Comparison of ENCODE assay signal across 8 mouse cellular contexts in genomic region chr11:97842001-97842400, GRCm38 (mm10). TPM values are rescaled to one million over a fixed set of nuclear protein-coding genes. Genes with fewer than 3 reads are reported as not detected.
DNase-seq lines count a peak whose midpoint lies in the region; ATAC-seq and TF ChIP-seq lines count a peak whose summit lies in the region.

No protein-coding gene starts in this region.

- peaks cover 14% of the 10 kb centered on the region; the same call in 1 of the 2 replicates for H3K4me1 ChIP-seq in lung, embryonic 15.5 days
- H3K4me1 ChIP-seq in embryonic facial prominence, embryonic 10.5 days: peaks cover 26% of the 10 kb centered on the region
- no peaks in the 10 kb centered on the region for H3K4me1 ChIP-seq in hindbrain, postnatal 0 days (ENCODE audit: insufficient read depth, low read length)
- H3K4me1 ChIP-seq in neural tube, embryonic 15.5 days: peaks cover 19% of the 10 kb centered on the region

- no peaks in the 10 kb centered on the region for H3K27me3 ChIP-seq in lung, embryonic 15.5 days
- H3K27me3 ChIP-seq in embryonic facial prominence, embryonic 10.5 days (replicated peaks; ENCODE audit: low read depth, poor library complexity, severe bottlenecking): no peaks in the 10 kb centered on the region
- no peaks in the 10 kb centered on the region for H3K27me3 ChIP-seq in hindbrain, postnatal 0 days (ENCODE audit: insufficient read depth, low read length)
- no peaks in the 10 kb centered on the region for H3K27me3 ChIP-seq in neural tube, embryonic 15.5 days (replicated peaks)

- no peak for DNase-seq in lung, postnatal 10 days
- DNase-seq in embryonic facial prominence, embryonic 10.5 days (ENCODE audit: low spot score): no peak
- peak; percentile 35 for DNase-seq in hindbrain, postnatal 0 days (ENCODE audit: low spot score)
- no peak for DNase-seq in spleen, postnatal 36 days (ENCODE audit: low spot score in 2 of 2)
- DNase-seq in adrenal gland, adult 2 months: no peak
- no peak for DNase-seq in thymus, postnatal 14 days

- 0 out of 2 replicates have a peak overlapping the region, but pooled peaks have one; percentile 12 for H3K27ac ChIP-seq in lung, embryonic 15.5 days
- peak overlapping the region; percentile 90 for H3K27ac ChIP-seq in embryonic facial prominence, embryonic 10.5 days (replicated peaks)
- H3K27ac ChIP-seq in hindbrain, postnatal 0 days: peak overlapping the region; percentile 92
- H3K27ac ChIP-seq in neural tube, embryonic 15.5 days (replicated peaks): peak overlapping the region; percentile 94

- TF ChIP-seq CTCF in hindbrain, postnatal 0 days (IDR thresholded peaks at IDR 0.05; ENCODE audit: low read depth): peak; percentile 54

- H3K9me3 ChIP-seq in lung, embryonic 15.5 days: no peaks in the 10 kb centered on the region
- no peaks in the 10 kb centered on the region for H3K9me3 ChIP-seq in embryonic facial prominence, embryonic 10.5 days
- no peaks in the 10 kb centered on the region for H3K9me3 ChIP-seq in hindbrain, postnatal 0 days (ENCODE audit: low read length)
- no peaks in the 10 kb centered on the region for H3K9me3 ChIP-seq in neural tube, embryonic 15.5 days (replicated peaks)

- peaks cover 12% of the 10 kb centered on the region for H3K36me3 ChIP-seq in lung, embryonic 15.5 days
- H3K36me3 ChIP-seq in embryonic facial prominence, embryonic 10.5 days (replicated peaks): peaks cover 18% of the 10 kb centered on the region
- H3K36me3 ChIP-seq in hindbrain, postnatal 0 days (ENCODE audit: insufficient read depth, low read length): 0 out of 2 replicates have a peak, but pooled peaks cover 7% of the 10 kb centered on the region
- H3K36me3 ChIP-seq in neural tube, embryonic 15.5 days: peaks cover 8% of the 10 kb centered on the region

- no peak for ATAC-seq in lung, embryonic 15.5 days (ENCODE audit: borderline replicate concordance, extremely low read depth, low FRiP score, low TSS enrichment)
- ATAC-seq in hindbrain, postnatal 0 days: no peak
- no peak for ATAC-seq in neural tube, embryonic 15.5 days (ENCODE audit: low FRiP score)

- no peak overlapping the region for H3K9ac ChIP-seq in lung, embryonic 15.5 days
- H3K9ac ChIP-seq in hindbrain, postnatal 0 days (replicated peaks; ENCODE audit: low read length): peak overlapping the region; percentile 64
- peak overlapping the region; percentile 51 for H3K9ac ChIP-seq in neural tube, embryonic 15.5 days (replicated peaks)

- peak overlapping the region; percentile 57 for H3K4me2 ChIP-seq in lung, embryonic 15.5 days
- H3K4me2 ChIP-seq in hindbrain, postnatal 0 days (ENCODE audit: low read depth, low read length): peak overlapping the region; percentile 69
- peak overlapping the region; percentile 71 for H3K4me2 ChIP-seq in neural tube, embryonic 15.5 days

- H3K4me3 ChIP-seq in lung, embryonic 15.5 days: no peak overlapping the region
- peak overlapping the region; percentile 70 for H3K4me3 ChIP-seq in embryonic facial prominence, embryonic 10.5 days
- H3K4me3 ChIP-seq in hindbrain, postnatal 0 days (ENCODE audit: low read length): peak overlapping the region; percentile 52
- peak overlapping the region; percentile 53 for H3K4me3 ChIP-seq in neural tube, embryonic 15.5 days (replicated peaks)

- WGBS in lung, embryonic 15.5 days: 45% methylated on average over 4 of the region's 4 CpGs
- 37% methylated on average over 4 of the region's 4 CpGs for WGBS in embryonic facial prominence, embryonic 10.5 days
- 15% methylated on average over 4 of the region's 4 CpGs for WGBS in hindbrain, postnatal 0 days
- WGBS in neural tube, embryonic 15.5 days: 30% methylated on average over 4 of the region's 4 CpGs

RNA-seq across cellular contexts. Expression of gene B230217C12Rik, which starts 1.4 kb away (rescaled TPM):
- 4.2 and 4.4 TPM in 2 replicates for polyA plus RNA-seq in lung, embryonic 15.5 days (2015; fragmentation: Nextera tagmentation; extraction: Ambion mirVana)
- 14.0 and 16.0 TPM in 2 replicates for polyA plus RNA-seq in embryonic facial prominence, embryonic 10.5 days (2016; fragmentation: Nextera tagmentation; extraction: Ambion mirVana)
- total RNA-seq in hindbrain, postnatal 0 days (2014; rRNA removed): 29.4 and 30.0 TPM in 2 replicates
- 31.6 and 32.3 TPM in 2 replicates for polyA plus RNA-seq in hindbrain, postnatal 0 days (2015; fragmentation: Nextera tagmentation; extraction: Ambion mirVana)
- polyA plus RNA-seq in neural tube, embryonic 15.5 days (2015; fragmentation: Nextera tagmentation; extraction: Ambion mirVana): 41.8 and 47.2 TPM in 2 replicates
- total RNA-seq in adrenal gland, adult 2 months (2021): 1 to 10 TPM; 2.9 to 4.6 TPM
- polyA plus RNA-seq in adrenal gland, adult 2 months (2012; rRNA removed): 1.8 and 2.5 TPM in 2 replicates

RNA-seq across cellular contexts. Expression of gene Fbxo47, which starts 42.0 kb away (rescaled TPM):
- 0.42 and 0.64 TPM in 2 replicates for polyA plus RNA-seq in lung, embryonic 15.5 days (2015; fragmentation: Nextera tagmentation; extraction: Ambion mirVana)
- polyA plus RNA-seq in embryonic facial prominence, embryonic 10.5 days (2016; fragmentation: Nextera tagmentation; extraction: Ambion mirVana): 0.42 and 0.67 TPM in 2 replicates
- total RNA-seq in hindbrain, postnatal 0 days (2014; rRNA removed): 0.47 and 1.2 TPM in 2 replicates
- 0.34 and 0.36 TPM in 2 replicates for polyA plus RNA-seq in hindbrain, postnatal 0 days (2015; fragmentation: Nextera tagmentation; extraction: Ambion mirVana)
- 0.49 and 0.69 TPM in 2 replicates for polyA plus RNA-seq in neural tube, embryonic 15.5 days (2015; fragmentation: Nextera tagmentation; extraction: Ambion mirVana)
- total RNA-seq in adrenal gland, adult 2 months (2021): 1 to 10 TPM in 1 of 2 experiments, under 1 TPM in 1; 0.78 to 1.0 TPM
- polyA plus RNA-seq in adrenal gland, adult 2 months (2012; rRNA removed): 0.21 TPM in 1 of 2 replicates, not detected in the other

RNA-seq across cellular contexts. Expression of gene Lasp1, which starts 43.2 kb away (rescaled TPM):
- 153 and 160 TPM in 2 replicates for polyA plus RNA-seq in lung, embryonic 15.5 days (2015; fragmentation: Nextera tagmentation; extraction: Ambion mirVana)
- 90.5 and 98.7 TPM in 2 replicates for polyA plus RNA-seq in embryonic facial prominence, embryonic 10.5 days (2016; fragmentation: Nextera tagmentation; extraction: Ambion mirVana)
- total RNA-seq in hindbrain, postnatal 0 days (2014; rRNA removed): 177 and 187 TPM in 2 replicates
- polyA plus RNA-seq in hindbrain, postnatal 0 days (2015; fragmentation: Nextera tagmentation; extraction: Ambion mirVana): 121 and 137 TPM in 2 replicates
- 136 and 143 TPM in 2 replicates for polyA plus RNA-seq in neural tube, embryonic 15.5 days (2015; fragmentation: Nextera tagmentation; extraction: Ambion mirVana)
- 100 to 1,000 TPM; 118 to 172 TPM for total RNA-seq in adrenal gland, adult 2 months (2021)
- 127 and 138 TPM in 2 replicates for polyA plus RNA-seq in adrenal gland, adult 2 months (2012; rRNA removed)

RNA-seq across cellular contexts. Expression of gene Rpl23, which starts 59.8 kb away (rescaled TPM):
- 457 and 490 TPM in 2 replicates for polyA plus RNA-seq in lung, embryonic 15.5 days (2015; fragmentation: Nextera tagmentation; extraction: Ambion mirVana)
- 481 and 487 TPM in 2 replicates for polyA plus RNA-seq in embryonic facial prominence, embryonic 10.5 days (2016; fragmentation: Nextera tagmentation; extraction: Ambion mirVana)
- total RNA-seq in hindbrain, postnatal 0 days (2014; rRNA removed): 124 and 141 TPM in 2 replicates
- polyA plus RNA-seq in hindbrain, postnatal 0 days (2015; fragmentation: Nextera tagmentation; extraction: Ambion mirVana): 351 and 362 TPM in 2 replicates
- 314 and 372 TPM in 2 replicates for polyA plus RNA-seq in neural tube, embryonic 15.5 days (2015; fragmentation: Nextera tagmentation; extraction: Ambion mirVana)
- 100 to 1,000 TPM; 700 to 846 TPM for total RNA-seq in adrenal gland, adult 2 months (2021)
- 13.7 and 14.2 TPM in 2 replicates for polyA plus RNA-seq in adrenal gland, adult 2 months (2012; rRNA removed)

Comparison
In these comparisons a context has a peak if more than half of its experiments do, and no peak if none do; other contexts are left out.
1. H3K27ac ChIP-seq: peak in every context shown above with its lines; median percentile 94 in neural tube, embryonic 15.5 days; 92 in hindbrain, postnatal 0 days; 90 in embryonic facial prominence, embryonic 10.5 days; 12 in lung, embryonic 15.5 days.